Mouse (Mus musculus): Measurements from ENCODE around the gene Clrn2.

DNA sequence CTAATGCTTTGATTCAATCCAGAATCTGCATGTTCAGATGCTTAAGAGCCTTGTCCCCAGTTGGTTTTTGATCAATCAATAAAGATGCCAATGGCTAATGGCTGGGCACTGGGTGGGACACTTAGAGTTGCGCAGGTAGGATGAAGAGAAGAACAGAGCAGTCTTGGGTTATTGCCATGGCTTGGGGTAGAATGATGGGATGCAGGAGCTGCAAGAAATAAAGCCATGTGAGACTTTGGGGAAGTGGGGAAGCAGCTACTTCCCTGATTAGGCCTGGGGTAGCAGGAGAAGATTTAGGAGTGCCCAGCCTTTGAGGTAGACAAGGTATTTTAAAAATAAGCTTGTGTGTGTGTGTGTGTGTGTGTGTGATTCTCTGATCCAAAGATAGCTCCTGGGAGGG lies 26.5 kb downstream of the Clrn2 start:
- TF ChIP-seq GATA1 (IDR thresholded peaks at IDR 0.05; ENCODE audit: low read length) (no peak), TAL1 (IDR thresholded peaks at IDR 0.05; ENCODE audit: low read length) (no peak)
